Mouse (Mus musculus) lung, postnatal 0 days (tissue): ENCODE results near the gene Guk1. TPM values are rescaled to one million over a fixed set of nuclear protein-coding genes. Genes with fewer than 3 reads are reported as not detected.

Experiments
- ATAC-seq: fragments of 200-750 bp; cut with Nextera tagmentation; 2 replicates; pipeline ENCODE4 v1.8.0; 2017; ENCODE audit warnings: moderate library complexity
- DNase-seq: peaks from one replicate; pipeline ENCODE4 v3.0.0-alpha.2; 2016; ENCODE audit warnings: low spot score
- H3K27ac ChIP-seq: fragments of 300-500 bp; sonication (generic); 2 replicates; pipeline ENCODE4 v1.5.1; 2014; ENCODE audit warnings: antibody characterized with exemption, mild to moderate bottlenecking, low read length, mixed read lengths
- H3K27me3 ChIP-seq: fragments of 300-500 bp; sonication (generic); replicated peaks from 2 replicates; pipeline ENCODE4 v1.6.1; 2014; ENCODE audit warnings: low read length, mixed read lengths; ENCODE audit not compliant: insufficient read depth
- H3K36me3 ChIP-seq: fragments of 300-500 bp; sonication (generic); 2 replicates; pipeline ENCODE4 v1.6.1; 2014; ENCODE audit warnings: low read length, mixed read lengths; ENCODE audit not compliant: insufficient read depth
- H3K4me1 ChIP-seq: fragments of 300-500 bp; sonication (generic); 2 replicates; pipeline ENCODE4 v1.6.1; 2014; ENCODE audit warnings: antibody characterized with exemption, low read depth, low read length, mixed read lengths; ENCODE audit not compliant: insufficient read depth
- H3K4me2 ChIP-seq: fragments of 300-500 bp; sonication (generic); replicated peaks from 2 replicates; pipeline ENCODE4 v1.6.1; 2014; ENCODE audit warnings: low read depth, mild to moderate bottlenecking, low read length, moderate library complexity, mixed read lengths
- H3K4me3 ChIP-seq: fragments of 300-500 bp; sonication (generic); 2 replicates; pipeline ENCODE4 v1.5.1; 2014; ENCODE audit warnings: low read depth, low read length
- H3K9ac ChIP-seq: fragments of 300-500 bp; sonication (generic); replicated peaks from 2 replicates; pipeline ENCODE4 v1.6.1; 2014; ENCODE audit warnings: low read depth, mild to moderate bottlenecking
- H3K9me3 ChIP-seq: fragments of 300-500 bp; sonication (generic); 2 replicates; pipeline ENCODE4 v1.6.1; 2016; ENCODE audit warnings: low read length, mixed read lengths
- CTCF ChIP-seq: IDR thresholded peaks from 2 replicates; pipeline ENCODE4 v1.5.1; 2016; ENCODE audit warnings: antibody characterized with exemption, mild to moderate bottlenecking
- EP300 ChIP-seq: IDR thresholded peaks from 2 replicates; pipeline ENCODE4 v1.6.1; 2016; ENCODE audit warnings: antibody characterized with exemption, mild to moderate bottlenecking, control low read depth
- WGBS: fragments of 180-500 bp; shearing (Covaris S2); extraction: QIAGEN DNeasy Blood & Tissue Kit; methylation state at CpG from one replicate; pipeline ENCODE4 v1.1.7; 2014; 5-methylcytosine and 5-hydroxymethylcytosine counted together
- polyA plus RNA-seq: library from polyadenylated mRNA; unstranded; fragments of >200 nt; fragmentation: Nextera tagmentation; extraction: Ambion mirVana; gene quantifications from 2 replicates; pipeline ENCODE4 v1.2.1, GENCODE M21; 2015

Gene Guk1
- polyA plus RNA-seq, 1 experiment from 2014 or later, result 168 TPM

- H3K9me3 ChIP-seq, result no peaks in the 10 kb centered on the region
- no peak within 1 kb of the TSS for H3K9ac ChIP-seq
- H3K27ac ChIP-seq, result no peak within 1 kb of the TSS
- ATAC-seq (no peak), DNase-seq (no peak)
- WGBS, result 18% methylated on average over 32 of the region's 44 CpGs
- H3K4me1 ChIP-seq, result no peaks in the 10 kb centered on the region; the same call in 1 of the 2 replicates
- peaks cover 34% of the 10 kb centered on the region for H3K27me3 ChIP-seq
- H3K4me2 ChIP-seq, result peak within 1 kb of the TSS; percentile 19
- H3K36me3 ChIP-seq, result no peaks in the 10 kb centered on the region
- TF ChIP-seq CTCF (no peak), EP300 (no peak)
- 0 out of 2 replicates have a peak within 1 kb of the TSS, but pooled peaks have one; percentile 5 for H3K4me3 ChIP-seq
Observed at GRCm38 (mm10) chr11:59135904-59136452, 56.0 kb downstream of the Guk1 start, which contains the start of gene Obscn. TSS of gene Obscn (minus strand) at chr11:59136402.

GRCm38 (mm10) chr11:59135051-59135820, 56.8 kb downstream of the Guk1 start:
- H3K9me3 ChIP-seq, result no peaks in the 10 kb centered on the region
- 6% methylated on average over 55 of the region's 55 CpGs for WGBS

GRCm38 (mm10) chr11:59134373-59134997, 57.5 kb downstream of the Guk1 start:
- TF ChIP-seq EP300, result no peak
- peak; percentile 31 for TF ChIP-seq CTCF
- Histone ChIP-seq H3K4me1 (no peaks in the 10 kb centered on the region; the same call in 1 of the 2 replicates), H3K9me3 (no peaks in the 10 kb centered on the region), H3K9ac (no peak overlapping the region), H3K4me3 (no peak overlapping the region), H3K27me3 (peaks cover 34% of the 10 kb centered on the region), H3K36me3 (no peaks in the 10 kb centered on the region), H3K27ac (no peak overlapping the region), H3K4me2 (peak overlapping the region; percentile 30)
- peak; percentile 57 for DNase-seq
- WGBS, result 4% methylated on average over 34 of the region's 35 CpGs
- ATAC-seq, result peak; percentile 80

More at GRCm38 (mm10) chr11:59135051-59135820, 56.8 kb downstream of the Guk1 start:
- peaks cover 34% of the 10 kb centered on the region for H3K27me3 ChIP-seq
- H3K36me3 ChIP-seq, result no peaks in the 10 kb centered on the region
- H3K4me3 ChIP-seq, result 0 out of 2 replicates have a peak overlapping the region, but pooled peaks have one; percentile 5
- no peak overlapping the region for H3K9ac ChIP-seq
- no peak for ATAC-seq
- no peaks in the 10 kb centered on the region; the same call in 1 of the 2 replicates for H3K4me1 ChIP-seq
- DNase-seq, result no peak
- TF ChIP-seq EP300 (no peak), CTCF (no peak)
- H3K27ac ChIP-seq, result no peak overlapping the region
- peak overlapping the region; percentile 19 for H3K4me2 ChIP-seq

Other genes starting within 250 kb of the Guk1 start
- gene Hist3h2ba, start 243.3 kb downstream of the Guk1 start, polyA plus RNA-seq, result 2.6 TPM in 2 replicates
- gene Hist3h2a, start 237.5 kb downstream of the Guk1 start, polyA plus RNA-seq, result 21.6 and 28.6 TPM in 2 replicates
- gene Trim17, start 237.5 kb downstream of the Guk1 start, polyA plus RNA-seq, result 0.62 and 0.83 TPM in 2 replicates
- 19.1 and 20.2 TPM in 2 replicates for gene Trim11, start 214.1 kb downstream of the Guk1 start, polyA plus RNA-seq
- gene Obscn, start 55.8 kb downstream of the Guk1 start, polyA plus RNA-seq, result 0.92 and 1.5 TPM in 2 replicates
- gene Iba57, start 28.5 kb downstream of the Guk1 start, polyA plus RNA-seq, result 3.1 and 3.9 TPM in 2 replicates
- 1.8 and 2.5 TPM in 2 replicates for gene Gjc2, start 9.0 kb downstream of the Guk1 start, polyA plus RNA-seq
- gene Mrpl55, start 10.3 kb upstream of the Guk1 start, polyA plus RNA-seq, result 60.0 and 74.0 TPM in 2 replicates
- 32.9 and 34.8 TPM in 2 replicates for gene 2310033P09Rik, start 16.1 kb upstream of the Guk1 start, polyA plus RNA-seq
- 630 and 647 TPM in 2 replicates for gene Arf1, start 36.1 kb upstream of the Guk1 start, polyA plus RNA-seq
- gene Wnt3a, start 98.5 kb upstream of the Guk1 start, polyA plus RNA-seq, result 12.6 and 18.9 TPM in 2 replicates
- 9.7 and 10.5 TPM in 2 replicates for gene Wnt9a, start 114.7 kb upstream of the Guk1 start, polyA plus RNA-seq
- not detected in 2 replicates for gene Prss38, start 183.4 kb upstream of the Guk1 start, polyA plus RNA-seq